Mouse (Mus musculus) brain, adult 10 weeks (tissue): Measurements from ENCODE around the gene Olfr456. TPM values are rescaled to one million over a fixed set of nuclear protein-coding genes. Genes with fewer than 3 reads are reported as not detected.

Experiments
- polyA plus RNA-seq: library from polyadenylated mRNA; stranded (reverse); fragments of 350-450 nt; fragmentation: Illumina TruSeq; extraction: RNeasy Lipid Tissue Mini Kit (QIAGEN cat#74804); gene quantifications from one replicate; pipeline ENCODE4 v1.2.3, GENCODE M21; 2015; ENCODE audit warnings: low read depth, low replicate concordance

Olfr456 gene
- polyA plus RNA-seq, result not detected

GRCm38 (mm10) chr6:42487114-42487513 lies at the start of gene Olfr456:
Gene Olfr456, minus strand, starts transcription at chr6:42487214.

DNA sequence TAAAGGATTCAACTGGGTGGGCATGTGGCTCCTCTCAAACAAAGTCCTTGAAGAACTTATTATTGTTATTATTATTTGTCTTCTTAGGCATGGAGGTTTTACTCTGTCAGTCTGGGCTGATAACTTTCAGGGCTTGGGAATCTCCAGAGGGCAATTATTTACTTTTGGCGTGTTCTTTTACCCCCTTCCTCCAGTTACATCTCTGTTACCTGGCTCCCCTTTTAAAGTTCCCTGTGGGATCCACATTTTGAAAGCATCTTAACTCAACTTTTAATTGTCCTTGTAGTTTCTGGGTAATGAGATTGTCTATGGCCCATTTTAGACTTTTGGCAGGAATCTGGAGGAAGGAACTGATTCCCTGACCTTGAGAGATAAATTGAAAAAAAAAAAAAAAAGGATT lies 10.8 kb downstream of the Olfr456 start, which contains the start of gene Olfr457:
Olfr457 (minus strand) TSS at position 101 of the 400 bp plus-strand sequence.

GRCm38 (mm10) chr6:42465096-42465495 lies 21.9 kb downstream of the Olfr456 start, which contains the start of gene Olfr458:
Gene Olfr458, minus strand, starts transcription at chr6:42465196.

Other genes starting within 250 kb of the Olfr456 start
- 32.6 TPM for gene Gstk1, start 241.3 kb downstream of the Olfr456 start, polyA plus RNA-seq
- not detected for gene Tmem139, start 225.2 kb downstream of the Olfr456 start, polyA plus RNA-seq
- gene Casp2, start 222.2 kb downstream of the Olfr456 start, polyA plus RNA-seq, result 9.6 TPM
- 2.0 TPM for gene Clcn1, start 200.5 kb downstream of the Olfr456 start, polyA plus RNA-seq
- gene Fam131b, start 162.6 kb downstream of the Olfr456 start, polyA plus RNA-seq, result 94.7 TPM
- gene Zyx, start 137.6 kb downstream of the Olfr456 start, polyA plus RNA-seq, result 38.7 TPM
- 0.30 TPM for gene Epha1, start 113.9 kb downstream of the Olfr456 start, polyA plus RNA-seq
- gene Tas2r143, start 87.0 kb downstream of the Olfr456 start, polyA plus RNA-seq, result not detected
- not detected for gene Tas2r135, start 81.8 kb downstream of the Olfr456 start, polyA plus RNA-seq
- gene Tas2r126, start 52.7 kb downstream of the Olfr456 start, polyA plus RNA-seq, result not detected
- gene Olfr458, start 22.0 kb downstream of the Olfr456 start, polyA plus RNA-seq, result not detected
- not detected for gene Olfr457, start 10.9 kb downstream of the Olfr456 start, polyA plus RNA-seq
- not detected for gene Olfr455, start 60.4 kb upstream of the Olfr456 start, polyA plus RNA-seq
- not detected for gene Tcaf3, start 110.5 kb upstream of the Olfr456 start, polyA plus RNA-seq
- 0.55 TPM for gene Tcaf2, start 158.0 kb upstream of the Olfr456 start, polyA plus RNA-seq
- gene Tcaf1, start 222.9 kb upstream of the Olfr456 start, polyA plus RNA-seq, result 151 TPM